In the genomic region with DNA sequence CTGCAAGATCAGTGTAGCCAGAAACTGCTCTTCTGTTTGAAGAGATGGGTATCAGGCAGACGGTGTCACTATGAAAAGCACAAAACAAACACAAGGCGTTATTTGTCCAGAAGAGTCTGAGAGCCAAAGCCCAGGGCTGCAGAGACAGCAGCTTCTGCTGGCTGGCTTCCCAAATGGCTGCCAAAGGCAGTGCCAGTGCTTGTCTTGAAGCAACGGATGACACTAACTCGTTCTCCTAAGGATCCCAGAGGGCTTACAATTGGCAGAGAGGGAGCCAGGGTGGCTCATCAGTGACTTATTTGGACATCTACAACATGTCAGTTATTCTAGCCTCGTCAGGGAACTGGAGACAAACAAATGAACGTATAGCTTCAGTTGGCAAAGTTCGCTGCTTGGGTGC, we compare ENCODE assay signal across 9 mouse cellular contexts.
DNase-seq lines count a peak whose midpoint lies in the region; ATAC-seq lines count a peak whose summit lies in the region.
"Had no signal": no experiment of that assay in that cellular context is flagged by ENCODE, and none has a peak within 500 bp of the region (broad histone marks: within the 10 kb centered on the region; RNA-seq: fewer than 3 reads in every experiment).

No protein-coding gene starts in this region.

- WGBS in embryonic facial prominence, embryonic 10.5 days = 68% methylated on average over 7 of the region's 7 CpGs
- 47% methylated on average over 7 of the region's 7 CpGs for WGBS in midbrain, embryonic 14.5 days

- H3K27ac ChIP-seq in embryonic facial prominence, embryonic 10.5 days (replicated peaks) = peak overlapping the region; percentile 42; the same call in 1 of the 2 replicates
- peak overlapping the region; percentile 57; the same call in 1 of the 2 replicates for H3K27ac ChIP-seq in midbrain, embryonic 14.5 days (replicated peaks; ENCODE audit: low read depth, low read length)
- H3K27ac ChIP-seq: limb, embryonic 13.5 days had no signal

- no peaks in the 10 kb centered on the region for H3K27me3 ChIP-seq in embryonic facial prominence, embryonic 10.5 days (replicated peaks; ENCODE audit: low read depth, poor library complexity, severe bottlenecking)
- H3K27me3 ChIP-seq in midbrain, embryonic 14.5 days (ENCODE audit: control insufficient read depth, insufficient read depth, low read length) = no peaks in the 10 kb centered on the region
- H3K27me3 ChIP-seq: limb, embryonic 13.5 days had no signal

- ATAC-seq in midbrain, embryonic 14.5 days (ENCODE audit: low FRiP score, low TSS enrichment) = no peak

- no peak overlapping the region for H3K9ac ChIP-seq in midbrain, embryonic 14.5 days (replicated peaks; ENCODE audit: low read length)
- H3K9ac ChIP-seq: limb, embryonic 13.5 days had no signal

- peak; percentile 11 for DNase-seq in ovary, postnatal 36 days (ENCODE audit: low spot score)
- no peak for DNase-seq in ovary, adult 18-20 months (ENCODE audit: low spot score)
- no peak for DNase-seq in embryonic facial prominence, embryonic 10.5 days (ENCODE audit: low spot score)
- DNase-seq in kidney, adult 9 months = peak; percentile 60
- DNase-seq in midbrain, embryonic 14.5 days = peak; percentile 70
- DNase-seq in liver = no peak
- no peak for DNase-seq in thymus, postnatal 4 days

- no peak overlapping the region for H3K4me3 ChIP-seq in embryonic facial prominence, embryonic 10.5 days
- no peak overlapping the region for H3K4me3 ChIP-seq in midbrain, embryonic 14.5 days (replicated peaks; ENCODE audit: low read depth, low read length)
- H3K4me3 ChIP-seq: erythroblast, embryonic 14.5 days; limb, embryonic 13.5 days had no signal

- H3K4me1 ChIP-seq in embryonic facial prominence, embryonic 10.5 days = peaks cover 46% of the 10 kb centered on the region
- peaks cover 14% of the 10 kb centered on the region for H3K4me1 ChIP-seq in midbrain, embryonic 14.5 days (ENCODE audit: control insufficient read depth, insufficient read depth, low read length)

- H3K9me3 ChIP-seq in embryonic facial prominence, embryonic 10.5 days = no peaks in the 10 kb centered on the region
- no peaks in the 10 kb centered on the region for H3K9me3 ChIP-seq in midbrain, embryonic 14.5 days (ENCODE audit: control insufficient read depth, low read length)
- H3K9me3 ChIP-seq: limb, embryonic 13.5 days had no signal

- H3K36me3 ChIP-seq in embryonic facial prominence, embryonic 10.5 days (replicated peaks) = peaks cover 4% of the 10 kb centered on the region; the same call in 1 of the 2 replicates
- no peaks in the 10 kb centered on the region for H3K36me3 ChIP-seq in midbrain, embryonic 14.5 days (ENCODE audit: control insufficient read depth, insufficient read depth, low read length)
- H3K36me3 ChIP-seq: limb, embryonic 13.5 days had no signal

- no peak overlapping the region for H3K4me2 ChIP-seq in midbrain, embryonic 14.5 days (ENCODE audit: low read length)
- H3K4me2 ChIP-seq: limb, embryonic 13.5 days had no signal

Comparison
In these comparisons a context has a peak if more than half of its experiments do, and no peak if none do; other contexts are left out.
1. DNase-seq: peak in ovary, postnatal 36 days (single experiment), kidney, adult 9 months (single experiment) and midbrain, embryonic 14.5 days (single experiment); none in ovary, adult 18-20 months (single experiment), embryonic facial prominence, embryonic 10.5 days (single experiment), liver (single experiment) and thymus, postnatal 4 days (single experiment).